Mouse (Mus musculus): ENCODE measurements around the gene Nrxn2.

DNA sequence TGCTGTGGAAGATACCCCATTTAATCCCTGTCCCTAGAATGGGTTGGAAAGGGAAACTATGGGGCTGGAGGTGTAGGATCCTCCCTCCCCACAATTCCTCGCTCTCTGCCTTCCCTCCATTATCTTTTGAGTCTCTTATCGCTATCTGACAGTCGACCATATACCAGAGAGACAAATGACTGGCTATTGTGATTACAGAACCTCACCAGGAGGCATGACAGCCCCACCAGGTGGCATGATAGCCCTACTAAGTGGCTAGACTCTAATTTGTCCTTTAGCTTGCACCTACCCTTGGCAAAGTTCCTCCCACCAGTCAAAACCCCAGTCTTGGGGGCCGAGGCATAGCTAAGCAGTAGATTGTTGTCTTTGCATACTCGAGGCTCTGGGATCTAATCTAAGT, 30.2 kb downstream of the Nrxn2 start:
- TF ChIP-seq POLR2A (IDR thresholded peaks at IDR 0.05; ENCODE audit: insufficient read depth, low read length) = no peak
- TF ChIP-seq CTCF (IDR thresholded peaks at IDR 0.05; ENCODE audit: low read depth, low read length) = no peak

Measured in ES-Bruce4 (cell line).